Mouse (Mus musculus): ENCODE results near the gene Ackr4. TPM values are rescaled to one million over a fixed set of nuclear protein-coding genes. Genes with fewer than 3 reads are reported as not detected.

Ackr4 gene
- total RNA-seq, 2 experiments from 2014 or later, result 0.49 TPM; not detected in 1

GRCm38 (mm10) chr9:104100822-104101221, 25.9 kb downstream of the Ackr4 start:
- H3K27ac ChIP-seq, result no peak overlapping the region
- DNase-seq (ENCODE audit: low spot score in 2 of 2), result no peak
- no peak for TF ChIP-seq CTCF (conservative IDR thresholded peaks at IDR 0.05)
- no peak overlapping the region for H3K4me3 ChIP-seq

- H3K27ac ChIP-seq, result no peak overlapping the region
- no peak for TF ChIP-seq CTCF (conservative IDR thresholded peaks at IDR 0.05)
- H3K4me3 ChIP-seq, result no peak overlapping the region
- no peak for DNase-seq (ENCODE audit: low spot score in 2 of 2)
Measured at GRCm38 (mm10) chr9:104099060-104099459, 27.7 kb downstream of the Ackr4 start.

GRCm38 (mm10) chr9:104098256-104098655, 28.5 kb downstream of the Ackr4 start:
- no peak overlapping the region for H3K4me3 ChIP-seq
- no peak for TF ChIP-seq CTCF (conservative IDR thresholded peaks at IDR 0.05)
- H3K27ac ChIP-seq, result no peak overlapping the region
- no peak for DNase-seq (ENCODE audit: low spot score in 2 of 2)

GRCm38 (mm10) chr9:104092945-104093344, 33.8 kb downstream of the Ackr4 start:
- Histone ChIP-seq H3K27ac (no peak overlapping the region), H3K4me3 (no peak overlapping the region)
- DNase-seq (ENCODE audit: low spot score in 2 of 2), result no peak
- TF ChIP-seq CTCF (conservative IDR thresholded peaks at IDR 0.05), result no peak

GRCm38 (mm10) chr9:104088555-104088954, 38.2 kb downstream of the Ackr4 start:
- Histone ChIP-seq H3K4me3 (no peak overlapping the region), H3K27ac (peak overlapping the region; percentile 52; the same call in 1 of the 2 replicates)
- no peak for DNase-seq (ENCODE audit: low spot score in 2 of 2)
- TF ChIP-seq CTCF (conservative IDR thresholded peaks at IDR 0.05), result no peak

- DNase-seq (ENCODE audit: low spot score in 2 of 2), result no peak
- TF ChIP-seq CTCF (conservative IDR thresholded peaks at IDR 0.05), result no peak
- H3K4me3 ChIP-seq, result no peak overlapping the region
- H3K27ac ChIP-seq, result no peak overlapping the region
Measured at GRCm38 (mm10) chr9:104085730-104086429, 40.9 kb downstream of the Ackr4 start.

GRCm38 (mm10) chr9:104080038-104080437, 46.7 kb downstream of the Ackr4 start:
- no peak for DNase-seq (ENCODE audit: low spot score in 2 of 2)
- no peak overlapping the region for H3K27ac ChIP-seq
- no peak overlapping the region for H3K4me3 ChIP-seq
- no peak for TF ChIP-seq CTCF (conservative IDR thresholded peaks at IDR 0.05)

- TF ChIP-seq CTCF (conservative IDR thresholded peaks at IDR 0.05), result peak; percentile 83
- Histone ChIP-seq H3K27ac (peak overlapping the region; percentile 19; the same call in 1 of the 2 replicates), H3K4me3 (no peak overlapping the region)
- peak in 1 of 2 experiments; percentile 48 for DNase-seq (ENCODE audit: low spot score in 2 of 2)
Measured at GRCm38 (mm10) chr9:104079379-104079778, 47.4 kb downstream of the Ackr4 start.

GRCm38 (mm10) chr9:104078780-104079179, 48.0 kb downstream of the Ackr4 start:
- Histone ChIP-seq H3K27ac (peak overlapping the region; percentile 28; the same call in 1 of the 2 replicates), H3K4me3 (no peak overlapping the region)
- no peak for TF ChIP-seq CTCF (conservative IDR thresholded peaks at IDR 0.05)
- no peak for DNase-seq (ENCODE audit: low spot score in 2 of 2)

GRCm38 (mm10) chr9:104075808-104076207, 50.9 kb downstream of the Ackr4 start:
- peak; percentile 84 for TF ChIP-seq CTCF (conservative IDR thresholded peaks at IDR 0.05)
- no peak for DNase-seq (ENCODE audit: low spot score in 2 of 2)

GRCm38 (mm10) chr9:104070863-104071604, 55.7 kb downstream of the Ackr4 start:
- Histone ChIP-seq H3K4me3 (no peak overlapping the region), H3K27ac (no peak overlapping the region)
- DNase-seq (ENCODE audit: low spot score in 2 of 2), result no peak
- TF ChIP-seq CTCF (conservative IDR thresholded peaks at IDR 0.05), result no peak

More at GRCm38 (mm10) chr9:104075808-104076207, 50.9 kb downstream of the Ackr4 start:
- H3K4me3 ChIP-seq, result no peak overlapping the region
- no peak overlapping the region for H3K27ac ChIP-seq

GRCm38 (mm10) chr9:104070241-104070640, 56.5 kb downstream of the Ackr4 start:
- TF ChIP-seq CTCF (conservative IDR thresholded peaks at IDR 0.05), result no peak
- no peak for DNase-seq (ENCODE audit: low spot score in 2 of 2)
- H3K4me3 ChIP-seq, result no peak overlapping the region
- no peak overlapping the region for H3K27ac ChIP-seq

- H3K27ac ChIP-seq, result no peak overlapping the region
- H3K4me3 ChIP-seq, result no peak overlapping the region; the same call in 1 of the 2 replicates
- DNase-seq (ENCODE audit: low spot score in 2 of 2), result no peak
- no peak for TF ChIP-seq CTCF (conservative IDR thresholded peaks at IDR 0.05)
Measured at GRCm38 (mm10) chr9:104064571-104064970, 62.2 kb downstream of the Ackr4 start.

All from layer of hippocampus, adult 2 months (tissue).